14 mouse cellular contexts compared by ENCODE assay signal in the genomic region with DNA sequence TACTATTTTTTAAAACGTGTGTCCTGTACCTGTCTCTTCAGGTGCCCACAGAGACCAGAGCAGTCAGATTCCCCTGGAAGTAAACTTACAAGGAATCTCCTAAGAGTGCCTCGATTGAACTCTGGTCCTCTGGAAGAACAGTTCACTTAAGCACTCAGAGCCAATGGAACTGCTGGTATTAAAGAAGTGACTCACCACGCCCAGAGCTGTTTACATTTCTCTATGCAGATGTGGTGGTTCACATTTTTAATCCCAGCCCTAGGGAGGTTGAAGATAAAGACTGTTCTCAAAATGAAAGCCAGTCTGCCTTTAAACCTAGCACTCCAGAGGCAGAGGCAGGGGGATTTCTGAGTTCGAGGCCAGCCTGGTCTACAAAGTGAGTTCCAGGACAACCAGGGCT. TPM values are rescaled to one million over a fixed set of nuclear protein-coding genes. Genes with fewer than 3 reads are reported as not detected.
"Had no signal": no experiment of that assay in that cellular context is flagged by ENCODE, and none has a peak within 500 bp of the region (broad histone marks: within the 10 kb centered on the region; RNA-seq: fewer than 3 reads in every experiment).

No protein-coding gene starts in this region.

- H3K4me3 ChIP-seq: limb, embryonic 13.5 days; midbrain, embryonic 13.5 days had no signal

- H3K27ac ChIP-seq: limb, embryonic 13.5 days; midbrain, embryonic 13.5 days had no signal

- ATAC-seq: intestine, postnatal 0 days; midbrain, embryonic 13.5 days had no signal

- H3K27me3 ChIP-seq: limb, embryonic 13.5 days; midbrain, embryonic 13.5 days had no signal

- DNase-seq: kidney, adult 8-10 months; kidney, postnatal 25 days; layer of hippocampus, adult 9-11 months; layer of hippocampus, postnatal 36 days; left cerebral cortex, postnatal 4 days; lung, adult 18-20 months; right cerebral cortex, adult 18-20 months; right cerebral cortex, postnatal 25 days; thymus, adult 18-20 months; thymus, postnatal 14 days had no signal

RNA-seq across cellular contexts. Expression of gene Fgr, which starts 53.7 kb away (rescaled TPM):
- polyA plus RNA-seq: neural tube, embryonic 14.5 days had no signal
